Mouse (Mus musculus) heart, postnatal 0 days (tissue): ENCODE data around the gene Ndufc1. TPM values are rescaled to one million over a fixed set of nuclear protein-coding genes. Genes with fewer than 3 reads are reported as not detected.

ENCODE experiments used
- ATAC-seq: fragments of 200-750 bp; cut with Nextera tagmentation; 2 replicates; pipeline ENCODE4 v1.8.0; 2017; ENCODE audit warnings: low read depth, moderate number of reproducible peaks, moderate library complexity; ENCODE audit not compliant: insufficient read depth
- DNase-seq: peaks from one replicate; pipeline ENCODE4 v3.0.0-alpha.2; 2016; ENCODE audit warnings: low spot score
- H3K27ac ChIP-seq: fragments of 300-500 bp; sonication (generic); 2 replicates; pipeline ENCODE4 v1.5.1; 2014; ENCODE audit warnings: low read depth, mild to moderate bottlenecking
- H3K27me3 ChIP-seq: fragments of 300-500 bp; sonication (generic); 2 replicates; pipeline ENCODE4 v1.6.1; 2014; ENCODE audit warnings: low read length, mixed read lengths; ENCODE audit not compliant: control insufficient read depth, insufficient read depth
- H3K36me3 ChIP-seq: fragments of 300-500 bp; sonication (generic); replicated peaks from 2 replicates; pipeline ENCODE4 v1.6.1; 2014; ENCODE audit warnings: low read length, mixed read lengths; ENCODE audit not compliant: control insufficient read depth, insufficient read depth
- H3K4me1 ChIP-seq: fragments of 300-500 bp; sonication (generic); 2 replicates; pipeline ENCODE4 v1.6.1; 2014; ENCODE audit warnings: antibody characterized with exemption; ENCODE audit not compliant: control insufficient read depth, insufficient read depth
- H3K4me2 ChIP-seq: fragments of 300-500 bp; sonication (generic); 2 replicates; pipeline ENCODE4 v1.6.1; 2014; ENCODE audit warnings: low read depth, mild to moderate bottlenecking, low read length, moderate library complexity
- H3K4me3 ChIP-seq: fragments of 300-500 bp; sonication (generic); 2 replicates; pipeline ENCODE4 v1.5.1; 2014; ENCODE audit warnings: low read depth, low read length
- H3K9ac ChIP-seq: fragments of 300-500 bp; sonication (generic); replicated peaks from 2 replicates; pipeline ENCODE4 v1.6.1; 2014; ENCODE audit warnings: low read depth, low read length, mixed read lengths
- H3K9me3 ChIP-seq: fragments of 300-500 bp; sonication (generic); replicated peaks from 2 replicates; pipeline ENCODE4 v1.6.1; 2016; ENCODE audit warnings: low read length; ENCODE audit not compliant: control insufficient read depth
- CTCF ChIP-seq: IDR thresholded peaks from 2 replicates; pipeline ENCODE4 v1.5.1; 2016; ENCODE audit warnings: antibody characterized with exemption, control low read depth, low read depth
- EP300 ChIP-seq: IDR thresholded peaks from 2 replicates; pipeline ENCODE4 v1.6.1; 2016; ENCODE audit warnings: antibody characterized with exemption, low read depth
- WGBS: fragments of 180-500 bp; shearing (Covaris S2); extraction: QIAGEN DNeasy Blood & Tissue Kit; methylation state at CpG from one replicate; pipeline ENCODE4 v1.1.7; 2014; 5-methylcytosine and 5-hydroxymethylcytosine counted together
- polyA plus RNA-seq: library from polyadenylated mRNA; unstranded; fragments of >200 nt; fragmentation: Nextera tagmentation; extraction: Ambion mirVana; gene quantifications from 2 replicates; pipeline ENCODE4 v1.2.1, GENCODE M21; 2015
- total RNA-seq: library from RNA; depleted of rRNA; stranded (reverse); fragments of >200 nt; gene quantifications from 2 replicates; pipeline ENCODE4 v1.2.3, GENCODE M21; 2014; ENCODE audit warnings: low replicate concordance

Gene Ndufc1
- total and polyA plus RNA-seq, 2 experiments from 2014 or later: 459 to 3,223 TPM

DNA sequence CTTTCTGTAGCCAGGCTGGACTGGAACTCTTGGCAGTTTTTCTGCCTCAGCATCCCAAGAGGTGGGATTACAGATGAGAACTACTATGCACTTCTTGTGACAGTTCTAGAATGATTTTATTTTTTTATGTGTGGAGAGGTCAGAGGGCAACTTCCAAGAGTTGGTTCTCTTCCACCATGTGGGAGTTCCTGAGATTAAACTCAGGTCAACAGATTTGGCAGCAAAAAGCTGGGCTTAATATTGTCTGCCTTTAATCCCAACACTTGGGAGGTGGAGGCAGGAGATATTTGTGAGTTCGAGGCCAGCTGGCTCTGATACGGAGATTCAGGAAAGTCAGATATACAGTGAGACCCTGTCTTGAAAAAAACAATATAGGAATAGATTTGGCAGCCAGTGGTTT lies 9.2 kb upstream of the Ndufc1 start:
- Histone ChIP-seq H3K36me3 (no peaks in the 10 kb centered on the region), H3K4me1 (peaks cover 18% of the 10 kb centered on the region), H3K27me3 (no peaks in the 10 kb centered on the region), H3K4me2 (peak overlapping the region; percentile 75; the same call in 1 of the 2 replicates), H3K9ac (no peak overlapping the region), H3K9me3 (no peaks in the 10 kb centered on the region), H3K27ac (no peak overlapping the region), H3K4me3 (no peak overlapping the region)
- DNase-seq (no peak), ATAC-seq (no peak)
- TF ChIP-seq EP300: no peak
- TF ChIP-seq CTCF: no peak
- WGBS: 42% methylated on average over 2 of the region's 2 CpGs

DNA sequence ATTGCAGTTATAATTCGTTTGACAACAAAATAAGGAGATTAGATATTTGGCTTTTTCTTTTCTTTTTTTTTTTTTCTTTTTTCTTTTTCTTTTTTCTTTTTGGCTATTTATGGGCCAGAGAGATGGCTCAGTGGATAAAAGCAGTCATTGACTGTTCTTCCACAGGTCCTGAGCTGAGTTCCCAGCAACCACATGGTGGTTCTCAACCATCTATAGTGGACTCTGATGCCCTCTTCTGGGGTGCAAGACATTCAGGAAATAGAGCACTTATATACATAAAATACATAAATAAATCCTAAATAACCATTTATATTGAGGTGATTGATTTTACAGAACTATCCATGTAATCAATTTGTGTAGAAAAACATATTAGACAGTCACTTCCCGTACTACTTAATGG lies 8.7 kb upstream of the Ndufc1 start:
- TF ChIP-seq CTCF (no peak), EP300 (no peak)
- Histone ChIP-seq H3K4me1 (peaks cover 18% of the 10 kb centered on the region), H3K4me3 (peak overlapping the region; percentile 95), H3K27me3 (no peaks in the 10 kb centered on the region), H3K9ac (no peak overlapping the region), H3K36me3 (no peaks in the 10 kb centered on the region), H3K9me3 (no peaks in the 10 kb centered on the region), H3K4me2 (peak overlapping the region; percentile 75), H3K27ac (0 out of 2 replicates have a peak overlapping the region, but pooled peaks have one; percentile 97)
- no peak for ATAC-seq
- no peak for DNase-seq
- WGBS: 48% methylated on average over 2 of the region's 2 CpGs

DNA sequence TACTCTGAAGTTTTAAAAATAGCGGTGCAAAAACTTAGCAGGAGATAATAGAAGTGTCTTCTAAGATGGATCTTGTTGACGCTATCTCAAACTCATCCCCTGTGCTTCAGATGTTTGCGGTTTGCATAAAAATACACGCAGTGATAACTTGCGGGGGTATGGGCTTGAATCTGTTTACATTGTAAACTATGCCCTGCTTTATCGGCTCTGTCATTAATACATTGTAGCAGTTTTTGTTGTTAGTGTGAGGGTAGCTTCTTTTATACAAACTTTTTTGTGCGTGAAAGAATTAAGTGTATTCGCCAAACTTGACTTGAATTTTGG lies 8.3 kb upstream of the Ndufc1 start:
- Histone ChIP-seq H3K4me2 (peak overlapping the region; percentile 75), H3K9me3 (no peaks in the 10 kb centered on the region), H3K9ac (peak overlapping the region; percentile 98), H3K27me3 (no peaks in the 10 kb centered on the region), H3K36me3 (no peaks in the 10 kb centered on the region), H3K4me1 (peaks cover 18% of the 10 kb centered on the region), H3K27ac (peak overlapping the region; percentile 97), H3K4me3 (peak overlapping the region; percentile 95)
- DNase-seq: no peak
- TF ChIP-seq EP300: no peak
- no peak for TF ChIP-seq CTCF
- ATAC-seq: no peak
- WGBS: 8% methylated on average over 8 of the region's 8 CpGs

DNA sequence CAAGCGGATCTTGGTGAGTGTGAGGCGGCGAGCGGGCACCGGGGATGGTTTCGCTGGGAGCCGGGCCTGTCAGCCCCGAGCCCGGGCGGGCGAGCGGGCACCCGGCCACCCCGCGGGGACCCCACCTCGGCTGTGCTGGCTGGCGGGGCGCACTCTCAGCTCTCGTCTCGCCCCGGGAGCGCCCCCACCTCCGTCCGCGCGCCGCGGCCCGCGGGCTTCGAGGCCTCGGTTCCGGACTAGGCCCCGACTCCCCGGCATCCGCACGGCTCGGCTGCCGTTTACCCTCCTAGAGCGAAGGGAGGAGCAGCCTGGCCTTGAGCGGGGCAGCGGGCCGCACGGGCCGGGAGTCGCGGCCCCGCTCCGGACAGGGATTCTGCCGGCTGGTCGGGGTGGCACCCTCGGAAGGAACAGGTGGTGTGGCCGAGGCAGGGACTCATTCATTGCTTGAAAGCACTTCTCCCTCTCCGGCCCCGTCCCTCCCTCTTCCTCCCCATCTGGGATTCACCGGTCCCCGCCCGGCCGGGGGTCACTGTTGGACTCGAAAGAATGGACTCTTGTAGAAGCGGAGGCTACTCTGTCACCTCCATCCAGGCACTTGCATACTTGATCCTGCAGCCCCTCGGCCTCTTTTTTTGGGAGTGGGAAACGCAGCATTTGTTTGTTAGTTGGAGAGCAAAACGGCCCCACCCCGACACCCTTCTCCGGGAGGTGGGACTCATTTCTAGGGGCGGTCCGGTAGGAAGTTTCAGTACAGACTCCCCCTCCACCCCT lies 7.8 kb upstream of the Ndufc1 start:
- WGBS: under 1% methylated on average over 50 of the region's 68 CpGs
- no peaks in the 10 kb centered on the region for H3K9me3 ChIP-seq
- ATAC-seq: peak; percentile 42
- peak overlapping the region; percentile 98 for H3K9ac ChIP-seq
- no peaks in the 10 kb centered on the region for H3K27me3 ChIP-seq
- peaks cover 18% of the 10 kb centered on the region for H3K4me1 ChIP-seq
- peak overlapping the region; percentile 97 for H3K27ac ChIP-seq
- no peaks in the 10 kb centered on the region for H3K36me3 ChIP-seq
- peak overlapping the region; percentile 75 for H3K4me2 ChIP-seq
- peak overlapping the region; percentile 95 for H3K4me3 ChIP-seq
- TF ChIP-seq CTCF: no peak
- TF ChIP-seq EP300: no peak
- peak; percentile 45 for DNase-seq

GRCm38 (mm10) chr3:51416073-51416363 lies 7.2 kb upstream of the Ndufc1 start:
- peak overlapping the region; percentile 75 for H3K4me2 ChIP-seq
- TF ChIP-seq EP300: no peak
- no peak for TF ChIP-seq CTCF
- H3K27ac ChIP-seq: peak overlapping the region; percentile 97
- H3K9ac ChIP-seq: peak overlapping the region; percentile 98
- under 1% methylated on average over 25 of the region's 30 CpGs for WGBS
- H3K4me3 ChIP-seq: peak overlapping the region; percentile 95
- H3K27me3 ChIP-seq: no peaks in the 10 kb centered on the region
- ATAC-seq (peak; percentile 52), DNase-seq (no peak)
- no peaks in the 10 kb centered on the region for H3K36me3 ChIP-seq
- H3K4me1 ChIP-seq: peaks cover 18% of the 10 kb centered on the region
- no peaks in the 10 kb centered on the region for H3K9me3 ChIP-seq
